Mouse (Mus musculus): ENCODE measurements around the gene Mesp2. TPM values are rescaled to one million over a fixed set of nuclear protein-coding genes. Genes with fewer than 3 reads are reported as not detected.

Mesp2 gene
- polyA plus RNA-seq, 1 experiment from 2014 or later: 1.2 TPM

- no peak overlapping the region for H3K27ac ChIP-seq (ENCODE audit: low read length)
- no peak overlapping the region for H3K4me3 ChIP-seq (ENCODE audit: low read depth, low read length)
- H3K9ac ChIP-seq (replicated peaks; ENCODE audit: low read depth, low read length): no peak overlapping the region
- peaks cover 10% of the 10 kb centered on the region; the same call in 1 of the 2 replicates for H3K4me1 ChIP-seq (ENCODE audit: control insufficient read depth, insufficient read depth, low read length)
- no peak for ATAC-seq (ENCODE audit: insufficient number of reproducible peaks, insufficient read depth, low FRiP score, low read depth)
- 87% methylated on average over 8 of the region's 8 CpGs for WGBS
- H3K36me3 ChIP-seq (ENCODE audit: control insufficient read depth, insufficient read depth, low read length): no peaks in the 10 kb centered on the region
- H3K9me3 ChIP-seq (ENCODE audit: control insufficient read depth, low read depth, low read length): no peaks in the 10 kb centered on the region
- H3K4me2 ChIP-seq (replicated peaks; ENCODE audit: low read depth, low read length): no peak overlapping the region
- H3K27me3 ChIP-seq (ENCODE audit: control insufficient read depth, insufficient read depth, low read length): no peaks in the 10 kb centered on the region
Observed at GRCm38 (mm10) chr7:79861794-79862193, 51.3 kb downstream of the Mesp2 start.

Other genes with a start within 250 kb of the Mesp2 start
- gene Rhcg, start 193.1 kb upstream of the Mesp2 start, polyA plus RNA-seq (2014; fragmentation: Nextera tagmentation; extraction: Ambion mirVana): not detected in 2 replicates
- gene Ticrr, start 150.5 kb upstream of the Mesp2 start, polyA plus RNA-seq (2014; fragmentation: Nextera tagmentation; extraction: Ambion mirVana): 12.7 and 15.3 TPM in 2 replicates
- 4.2 and 4.4 TPM in 2 replicates for gene Kif7, start 95.0 kb upstream of the Mesp2 start, polyA plus RNA-seq (2014; fragmentation: Nextera tagmentation; extraction: Ambion mirVana)
- gene Plin1, start 77.8 kb upstream of the Mesp2 start, polyA plus RNA-seq (2014; fragmentation: Nextera tagmentation; extraction: Ambion mirVana): not detected in 2 replicates
- gene Pex11a, start 67.6 kb upstream of the Mesp2 start, polyA plus RNA-seq (2014; fragmentation: Nextera tagmentation; extraction: Ambion mirVana): 11.0 and 11.5 TPM in 2 replicates
- gene Wdr93, start 67.6 kb upstream of the Mesp2 start, polyA plus RNA-seq (2014; fragmentation: Nextera tagmentation; extraction: Ambion mirVana): 0.14 and 0.50 TPM in 2 replicates
- not detected in 2 replicates for gene Mesp1, start 16.9 kb upstream of the Mesp2 start, polyA plus RNA-seq (2014; fragmentation: Nextera tagmentation; extraction: Ambion mirVana)
- 25.9 and 26.3 TPM in 2 replicates for gene Anpep, start 50.3 kb downstream of the Mesp2 start, polyA plus RNA-seq (2014; fragmentation: Nextera tagmentation; extraction: Ambion mirVana)
- gene Ap3s2, start 109.9 kb downstream of the Mesp2 start, polyA plus RNA-seq (2014; fragmentation: Nextera tagmentation; extraction: Ambion mirVana): 31.9 and 34.0 TPM in 2 replicates
- 37.7 and 39.6 TPM in 2 replicates for gene Arpin, start 124.6 kb downstream of the Mesp2 start, polyA plus RNA-seq (2014; fragmentation: Nextera tagmentation; extraction: Ambion mirVana)
- 16.4 and 16.6 TPM in 2 replicates for gene Zfp710, start 214.1 kb downstream of the Mesp2 start, polyA plus RNA-seq (2014; fragmentation: Nextera tagmentation; extraction: Ambion mirVana)

All from stomach, embryonic 14.5 days (tissue).